Mouse (Mus musculus): ENCODE results near the gene Tcp11x2.

Gene Tcp11x2

GRCm38 (mm10) chrX:135693633-135694032 is at the start of gene Tcp11x2:
Gene Tcp11x2, minus strand, starts transcription at chrX:135693790.
- DNase-seq, result no peak

- no peak for DNase-seq
These were observed 49.4 kb upstream of the Tcp11x2 start for GRCm38 (mm10) chrX:135743056-135743355.

- peak; percentile 88 for DNase-seq
These were observed 48.9 kb upstream of the Tcp11x2 start, which contains the start of the genes Armcx5 and Gprasp1 for GRCm38 (mm10) chrX:135742304-135743055. Gene Armcx5, plus strand, starts transcription at chrX:135742733. Gene Gprasp1, plus strand, starts transcription at chrX:135742733.

GRCm38 (mm10) chrX:135738730-135739520 is 45.3 kb upstream of the Tcp11x2 start:
- no peak for DNase-seq

GRCm38 (mm10) chrX:135725161-135725560 is 31.6 kb upstream of the Tcp11x2 start, which contains the start of gene Tmsb15a:
Gene Tmsb15a, minus strand, starts transcription at chrX:135725261.
- no peak for DNase-seq

GRCm38 (mm10) chrX:135712845-135713244 is 19.3 kb upstream of the Tcp11x2 start:
- DNase-seq, result no peak

GRCm38 (mm10) chrX:135704349-135704748 is 10.8 kb upstream of the Tcp11x2 start:
- no peak for DNase-seq

GRCm38 (mm10) chrX:135703111-135703510 is 9.5 kb upstream of the Tcp11x2 start:
- DNase-seq, result no peak

- no peak for DNase-seq
These were observed 5.8 kb downstream of the Tcp11x2 start for GRCm38 (mm10) chrX:135687802-135688201.

GRCm38 (mm10) chrX:135681858-135682257 is 11.7 kb downstream of the Tcp11x2 start:
- no peak for DNase-seq

GRCm38 (mm10) chrX:135652173-135652772 is 41.3 kb downstream of the Tcp11x2 start:
- no peak for DNase-seq

- no peak for DNase-seq
These were observed 66.0 kb downstream of the Tcp11x2 start, which contains the start of gene Prame for GRCm38 (mm10) chrX:135627605-135628004. Gene Prame, minus strand, starts transcription at chrX:135627705.
